Mouse (Mus musculus): ENCODE results near the gene Pole2. TPM values are rescaled to one million over a fixed set of nuclear protein-coding genes. Genes with fewer than 3 reads are reported as not detected.

Pole2 gene
- polyA plus RNA-seq, 1 experiment, result 2.9 TPM

- DNase-seq, result no peak
- no peak overlapping the region for H3K4me3 ChIP-seq (replicated peaks; ENCODE audit: extremely low read depth, low read depth, low read length)
- TF ChIP-seq POLR2A (IDR thresholded peaks at IDR 0.05; ENCODE audit: borderline replicate concordance, extremely low read depth, low read depth, low read length) (no peak), CTCF (IDR thresholded peaks at IDR 0.05; ENCODE audit: insufficient read depth, low read length) (no peak)
- peaks cover 3% of the 10 kb centered on the region; the same call in 1 of the 2 replicates for H3K4me1 ChIP-seq (ENCODE audit: control insufficient read depth, insufficient read depth, low read length)
- 78% methylated on average over 4 of the region's 4 CpGs for WGBS
Measured at GRCm38 (mm10) chr12:69156436-69156835, 71.6 kb downstream of the Pole2 start.

- no peak overlapping the region for H3K4me3 ChIP-seq (replicated peaks; ENCODE audit: extremely low read depth, low read depth, low read length)
- TF ChIP-seq CTCF (IDR thresholded peaks at IDR 0.05; ENCODE audit: insufficient read depth, low read length) (no peak), POLR2A (IDR thresholded peaks at IDR 0.05; ENCODE audit: borderline replicate concordance, extremely low read depth, low read depth, low read length) (no peak)
- 74% methylated on average over 2 of the region's 2 CpGs for WGBS
- no peak for DNase-seq
- peaks cover 3% of the 10 kb centered on the region; the same call in 1 of the 2 replicates for H3K4me1 ChIP-seq (ENCODE audit: control insufficient read depth, insufficient read depth, low read length)
Measured at GRCm38 (mm10) chr12:69155923-69156322, 72.1 kb downstream of the Pole2 start.

Other genes starting within 250 kb of the Pole2 start
- gene Rps29, start 69.0 kb downstream of the Pole2 start, polyA plus RNA-seq (2012; rRNA removed), result 892 and 1,117 TPM in 2 replicates
- 0.34 TPM in 1 of 2 replicates, not detected in the other for gene Lrr1, start 59.4 kb downstream of the Pole2 start, polyA plus RNA-seq (2012; rRNA removed)
- 93.5 and 107 TPM in 2 replicates for gene Rpl36al, start 44.1 kb downstream of the Pole2 start, polyA plus RNA-seq (2012; rRNA removed)
- gene Mgat2, start 44.0 kb downstream of the Pole2 start, polyA plus RNA-seq (2012; rRNA removed), result 16.4 and 19.4 TPM in 2 replicates
- 0.21 TPM in 1 of 2 replicates, not detected in the other for gene Gm49383, start 31.1 kb downstream of the Pole2 start, polyA plus RNA-seq (2012; rRNA removed)
- gene Dnaaf2, start 29.8 kb downstream of the Pole2 start, polyA plus RNA-seq (2012; rRNA removed), result 4.0 and 5.0 TPM in 2 replicates
- gene Gm49384, start 23.9 kb downstream of the Pole2 start, polyA plus RNA-seq (2012; rRNA removed), result not detected in 2 replicates
- 0.87 and 4.8 TPM in 2 replicates for gene Klhdc1, start 13.0 kb upstream of the Pole2 start, polyA plus RNA-seq (2012; rRNA removed)
- gene Klhdc2, start 68.5 kb upstream of the Pole2 start, polyA plus RNA-seq (2012; rRNA removed), result 29.5 and 37.5 TPM in 2 replicates
- gene Nemf, start 129.0 kb upstream of the Pole2 start, polyA plus RNA-seq (2012; rRNA removed), result 3.2 and 6.4 TPM in 2 replicates
- 164 and 217 TPM in 2 replicates for gene Arf6, start 144.0 kb upstream of the Pole2 start, polyA plus RNA-seq (2012; rRNA removed)
- 2.3 and 5.2 TPM in 2 replicates for gene Gm9887, start 144.3 kb upstream of the Pole2 start, polyA plus RNA-seq (2012; rRNA removed)